In the genomic region with DNA sequence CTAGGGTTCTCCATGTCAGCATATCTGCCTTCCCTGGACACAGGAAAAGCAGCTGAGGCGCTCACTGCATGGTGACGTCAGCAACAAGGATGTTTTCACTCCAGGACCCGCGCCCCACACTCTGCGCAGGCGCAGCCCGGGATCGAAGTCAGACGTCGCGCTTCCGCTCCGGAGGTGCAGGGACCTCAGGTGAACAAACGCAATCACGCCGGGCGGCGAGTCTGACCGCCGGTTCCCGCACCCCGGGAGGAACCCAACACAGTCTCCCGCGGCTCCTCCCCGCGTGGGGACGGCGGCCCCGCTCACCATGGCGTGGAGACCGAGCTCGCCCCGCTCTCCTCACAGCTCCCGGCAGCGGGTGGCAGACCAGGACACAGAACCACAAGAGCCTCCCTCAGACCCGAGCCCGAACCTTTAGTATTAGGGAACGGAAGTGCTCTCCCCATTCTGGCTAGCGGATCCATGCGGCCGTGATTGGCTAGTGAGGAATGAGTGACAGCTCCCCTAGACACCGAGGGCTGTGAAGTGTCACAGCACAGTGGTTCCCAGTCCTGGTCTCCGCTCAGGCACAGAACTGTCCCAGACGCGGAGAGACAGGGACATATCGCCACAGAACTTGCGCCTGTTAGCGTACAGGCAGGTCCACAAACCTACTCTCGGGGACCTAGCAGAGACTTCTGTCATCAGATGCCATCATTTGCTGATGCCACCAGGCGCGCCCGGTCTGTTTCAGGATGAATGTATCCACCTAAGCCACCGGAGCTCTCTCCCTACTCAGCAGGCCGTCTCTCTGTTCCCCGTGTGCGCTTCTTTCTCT, we compare ENCODE assay signal across 8 mouse cellular contexts. TPM values are rescaled to one million over a fixed set of nuclear protein-coding genes. Genes with fewer than 3 reads are reported as not detected.
DNase-seq lines count a peak whose midpoint lies in the region; ATAC-seq lines count a peak whose summit lies in the region.
"Not testable (repeated sequence)": the region's sequence is repeated elsewhere in the genome, so short reads cannot be mapped to it uniquely, and the experiment has no call there.

No protein-coding gene starts in this region.

- H3K9me3 ChIP-seq in hindbrain, embryonic 12.5 days (replicated peaks), result not testable (repeated sequence)

- peak; percentile 99 for ATAC-seq in hindbrain, embryonic 12.5 days (ENCODE audit: low FRiP score)

- WGBS in hindbrain, embryonic 12.5 days, result under 1% methylated on average over 56 of the region's 56 CpGs

- DNase-seq in MN1 (ENCODE audit: low spot score), result peak; percentile 86
- DNase-seq in cerebellum, adult 9-11 months, result peak; percentile 97
- peak; percentile 90 to 91 for DNase-seq in frontal cortex, postnatal 10 days (ENCODE audit: low spot score in 2 of 2)
- peak; percentile 79 to 84 for DNase-seq in layer of hippocampus, postnatal 25 days (ENCODE audit: extremely low spot score in 1 of 2, low spot score in 1 of 2)
- DNase-seq in lung, postnatal 14 days, result peak; percentile 92
- DNase-seq in ovary, postnatal 36 days (ENCODE audit: low spot score), result peak; percentile 85
- peak; percentile 82 for DNase-seq in thymus, postnatal 25 days

- H3K4me3 ChIP-seq in hindbrain, embryonic 12.5 days, result peak overlapping the region; percentile 50

- not testable (repeated sequence) for H3K27me3 ChIP-seq in hindbrain, embryonic 12.5 days

- H3K4me1 ChIP-seq in hindbrain, embryonic 12.5 days, result not testable (repeated sequence)

- peak overlapping the region; percentile 74 for H3K9ac ChIP-seq in hindbrain, embryonic 12.5 days

- not testable (repeated sequence) for H3K36me3 ChIP-seq in hindbrain, embryonic 12.5 days

- peak overlapping the region; percentile 75 for H3K4me2 ChIP-seq in hindbrain, embryonic 12.5 days (replicated peaks)

- H3K27ac ChIP-seq in hindbrain, embryonic 12.5 days, result peak overlapping the region; percentile 91

RNA-seq across cellular contexts. Expression of a gene that starts 4.2 kb away (rescaled TPM):
- polyA plus RNA-seq in hindbrain, embryonic 12.5 days (2016; fragmentation: Nextera tagmentation; extraction: Ambion mirVana), result 6.2 and 6.3 TPM in 2 replicates
- total RNA-seq in layer of hippocampus, postnatal 25 days (2021), result 1 to 10 TPM; 3.1 to 3.4 TPM

RNA-seq across cellular contexts. Expression of a gene that starts 7.4 kb away (rescaled TPM):
- 2.6 and 4.4 TPM in 2 replicates for polyA plus RNA-seq in hindbrain, embryonic 12.5 days (2016; fragmentation: Nextera tagmentation; extraction: Ambion mirVana)
- 1 to 10 TPM; 2.3 to 2.8 TPM for total RNA-seq in layer of hippocampus, postnatal 25 days (2021)

RNA-seq across cellular contexts. Expression of a gene that starts 13.8 kb away (rescaled TPM):
- polyA plus RNA-seq in hindbrain, embryonic 12.5 days (2016; fragmentation: Nextera tagmentation; extraction: Ambion mirVana), result 24.1 and 26.7 TPM in 2 replicates
- total RNA-seq in layer of hippocampus, postnatal 25 days (2021), result 10 to 100 TPM; 16.7 to 16.9 TPM

RNA-seq across cellular contexts. Expression of a gene that starts 25.2 kb away (rescaled TPM):
- polyA plus RNA-seq in hindbrain, embryonic 12.5 days (2016; fragmentation: Nextera tagmentation; extraction: Ambion mirVana), result 133 and 135 TPM in 2 replicates
- 10 to 100 TPM; 24.3 to 29.0 TPM for total RNA-seq in layer of hippocampus, postnatal 25 days (2021)

RNA-seq across cellular contexts. Expression of a gene that starts 41.2 kb away (rescaled TPM):
- polyA plus RNA-seq in hindbrain, embryonic 12.5 days (2016; fragmentation: Nextera tagmentation; extraction: Ambion mirVana), result 96.4 and 103 TPM in 2 replicates
- 10 to 100 TPM; 72.4 to 82.6 TPM for total RNA-seq in layer of hippocampus, postnatal 25 days (2021)

Comparison
In these comparisons a context has a peak if more than half of its experiments do, and no peak if none do; other contexts are left out.
1. Peak in every context shown above with its lines: DNase-seq, ATAC-seq, H3K4me3 ChIP-seq and H3K27ac ChIP-seq.